Mouse (Mus musculus): ENCODE results near the gene Hoxa9.

Hoxa9 gene

DNA sequence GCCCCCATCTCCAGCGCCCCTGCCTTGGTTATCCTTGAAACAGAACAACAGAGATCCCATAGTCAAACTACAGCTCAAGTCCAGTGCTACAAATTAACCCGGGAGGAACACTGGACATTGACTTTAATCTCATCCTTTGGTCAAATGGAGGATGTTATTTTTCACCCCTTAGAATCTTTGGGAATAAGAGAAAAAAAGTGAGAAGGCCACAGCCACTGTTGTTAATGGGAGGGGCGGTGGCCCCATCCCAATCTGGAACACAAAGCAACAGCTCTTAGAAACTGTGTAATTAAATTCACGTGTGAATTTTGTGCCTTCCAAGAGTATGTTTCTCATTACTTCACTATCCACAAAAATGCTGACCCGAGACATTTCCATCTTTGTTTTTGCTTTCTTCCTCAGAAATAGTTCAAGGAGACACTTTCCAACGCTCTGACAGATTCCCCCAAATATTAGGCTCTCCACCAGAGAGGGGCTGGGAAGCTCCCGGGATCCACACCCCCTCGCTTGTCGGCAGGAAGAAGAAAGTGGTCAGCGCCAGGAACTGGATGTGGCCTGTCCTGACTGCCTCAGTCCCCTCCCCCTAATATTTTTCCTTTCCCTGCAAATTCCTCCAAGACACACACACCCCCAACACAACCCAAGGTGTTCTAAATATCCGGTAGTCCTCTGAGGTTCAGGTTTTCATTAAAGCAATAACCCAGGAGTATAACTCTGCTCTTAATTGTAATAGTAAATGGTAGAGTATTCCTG lies 3.2 kb downstream of the Hoxa9 start:
- DNase-seq, result no peak

GRCm38 (mm10) chr6:52226569-52227257 lies 4.2 kb downstream of the Hoxa9 start:
- DNase-seq, result no peak

DNA sequence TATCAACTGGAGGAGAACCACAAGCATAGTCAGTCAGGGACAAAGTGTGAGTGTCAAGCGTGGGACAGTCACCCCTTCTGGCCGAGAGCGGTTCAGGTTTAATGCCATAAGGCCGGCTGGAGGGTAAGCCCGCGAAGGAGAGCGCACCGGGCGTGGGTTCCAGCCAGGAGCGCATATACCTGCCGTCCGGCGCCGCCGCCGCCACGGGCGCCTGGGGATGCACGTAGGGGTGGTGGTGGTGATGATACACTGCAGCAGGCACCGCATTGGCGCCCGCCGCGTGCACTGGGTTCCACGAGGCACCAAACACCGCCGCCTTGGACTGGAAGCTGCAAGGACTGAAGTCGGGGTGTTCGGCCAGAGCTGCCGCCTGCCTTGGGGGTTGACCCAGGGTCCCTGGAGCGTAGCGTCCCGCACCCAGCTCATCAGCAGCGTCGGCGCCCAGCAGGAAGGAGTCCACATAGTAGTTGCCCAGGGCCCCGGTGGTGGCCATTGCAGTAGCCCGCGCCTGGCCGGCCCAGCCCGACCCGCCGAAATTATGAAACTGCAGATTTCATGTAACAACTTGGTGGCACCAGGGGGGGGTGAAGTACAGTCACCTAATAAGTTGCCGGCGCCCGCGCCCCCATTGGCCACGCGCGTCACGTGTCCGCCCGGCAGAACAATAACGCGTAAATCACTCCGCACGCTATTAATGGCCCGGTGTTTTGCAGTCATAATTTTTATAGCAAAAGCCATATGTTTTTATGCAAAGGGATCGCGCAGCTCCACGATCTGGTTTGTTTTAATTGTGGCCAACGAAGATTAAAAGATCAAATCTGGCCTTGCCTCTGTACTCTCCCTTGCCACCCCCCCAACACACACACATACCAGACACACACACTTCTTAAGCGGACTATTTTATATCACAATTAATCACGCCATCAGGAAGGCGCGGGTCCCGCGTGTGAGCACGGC lies 5.0 kb downstream of the Hoxa9 start:
- DNase-seq, result no peak

- no peak for DNase-seq
These were observed 5.8 kb downstream of the Hoxa9 start for GRCm38 (mm10) chr6:52224895-52225611.

- DNase-seq, result no peak
These were observed 6.7 kb downstream of the Hoxa9 start for GRCm38 (mm10) chr6:52223939-52224760.

- no peak for DNase-seq
These were observed 8.2 kb downstream of the Hoxa9 start for GRCm38 (mm10) chr6:52222729-52223128.

DNA sequence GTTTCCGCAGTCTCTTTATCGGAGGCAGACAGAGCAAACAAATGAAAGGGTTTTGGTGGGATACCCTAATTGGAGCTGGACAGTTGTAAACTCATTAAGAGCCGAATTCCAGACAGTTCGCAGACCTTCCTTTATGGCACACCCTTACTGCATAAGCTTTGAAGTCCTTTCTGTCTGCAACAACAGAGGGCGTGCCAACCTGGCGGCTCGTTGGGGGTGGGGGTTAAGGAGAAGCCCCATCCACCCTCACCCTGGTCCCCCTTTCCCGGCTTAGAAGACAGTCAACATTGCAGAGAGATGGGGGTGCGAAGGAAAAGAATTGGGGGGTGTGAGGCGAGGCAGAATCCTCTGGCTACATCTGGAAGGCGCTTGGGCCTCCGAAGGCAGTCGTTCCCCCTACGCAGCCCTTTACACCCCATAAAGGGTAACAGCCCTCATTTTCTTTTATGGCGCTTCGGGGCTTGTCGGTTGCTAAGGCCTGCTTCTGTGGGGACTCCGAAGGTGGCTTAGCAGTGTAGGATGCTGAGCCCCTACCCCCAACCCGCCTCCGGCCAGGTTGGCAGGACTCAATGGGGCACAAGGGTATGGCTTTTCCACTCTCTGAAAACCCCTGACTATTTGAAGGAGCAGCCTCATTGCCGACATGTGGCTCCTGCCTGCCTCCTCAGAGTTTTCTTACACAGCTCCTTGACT lies 8.8 kb downstream of the Hoxa9 start:
- DNase-seq, result no peak

GRCm38 (mm10) chr6:52221337-52221992 lies 9.4 kb downstream of the Hoxa9 start, which contains the start of gene Hoxa7:
Gene Hoxa7, minus strand, starts transcription at chr6:52221854.
- DNase-seq, result peak; percentile 54

DNA sequence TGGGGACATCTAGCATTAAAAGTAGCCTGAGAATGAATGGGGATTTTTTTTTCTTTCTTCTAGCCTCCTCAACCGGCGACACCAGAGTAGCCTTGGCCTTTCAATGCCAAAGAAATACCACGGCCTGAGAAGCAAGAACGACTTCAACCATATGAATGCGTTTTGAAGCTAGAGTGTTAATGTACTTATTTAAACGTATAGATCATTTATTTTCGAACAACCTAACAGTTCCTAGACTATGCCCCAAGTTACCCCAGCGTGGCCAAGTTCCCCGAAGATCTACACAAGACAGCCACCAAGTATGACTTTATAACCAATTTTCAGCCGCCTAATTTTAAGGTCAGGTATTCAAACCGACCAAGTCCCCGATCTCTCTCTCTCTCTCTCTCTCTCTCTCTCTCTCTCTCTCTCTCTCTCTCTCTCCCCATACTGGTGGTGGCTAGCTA lies 10.0 kb downstream of the Hoxa9 start:
- DNase-seq, result no peak

DNA sequence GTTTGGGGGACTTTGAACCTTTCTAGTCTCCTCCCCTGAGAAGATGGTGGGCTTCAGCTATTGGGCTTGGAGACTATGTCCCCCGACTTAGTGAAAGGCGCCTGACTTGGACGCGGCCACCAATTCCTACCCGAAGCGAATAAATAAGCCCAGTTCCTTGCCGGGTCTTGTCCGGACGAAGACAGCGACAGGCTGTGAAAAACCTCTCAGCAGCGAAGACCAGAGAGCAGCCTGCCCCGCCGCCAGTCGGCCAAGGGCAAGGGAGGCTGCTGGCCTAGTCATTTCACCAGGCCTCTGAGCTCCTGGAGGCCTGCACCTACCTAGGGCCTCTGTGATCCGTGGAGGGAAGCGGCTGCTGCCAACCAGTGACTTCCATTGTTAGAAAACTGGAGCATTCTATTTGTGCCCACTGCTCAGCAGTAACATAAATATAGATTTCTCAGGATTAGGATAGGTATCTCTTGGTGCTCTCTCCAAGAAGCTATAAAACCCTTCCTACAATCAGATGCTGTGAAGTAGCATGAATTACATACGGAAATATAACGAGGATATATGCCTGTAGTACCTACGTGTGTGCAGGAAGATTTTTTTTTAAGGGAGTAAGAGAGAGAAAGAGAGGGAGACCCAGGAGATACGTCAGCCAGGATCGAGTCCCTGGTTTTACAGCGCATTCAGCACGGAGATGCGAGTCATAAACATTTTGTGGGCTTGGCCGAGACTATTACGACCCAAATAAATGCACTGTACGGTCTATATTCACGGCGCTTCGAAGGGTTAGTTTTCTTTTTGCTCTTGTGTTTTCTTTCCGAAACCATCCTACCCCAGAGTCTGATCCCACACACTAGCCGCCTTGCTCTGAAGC lies 10.7 kb downstream of the Hoxa9 start:
- no peak for DNase-seq

DNA sequence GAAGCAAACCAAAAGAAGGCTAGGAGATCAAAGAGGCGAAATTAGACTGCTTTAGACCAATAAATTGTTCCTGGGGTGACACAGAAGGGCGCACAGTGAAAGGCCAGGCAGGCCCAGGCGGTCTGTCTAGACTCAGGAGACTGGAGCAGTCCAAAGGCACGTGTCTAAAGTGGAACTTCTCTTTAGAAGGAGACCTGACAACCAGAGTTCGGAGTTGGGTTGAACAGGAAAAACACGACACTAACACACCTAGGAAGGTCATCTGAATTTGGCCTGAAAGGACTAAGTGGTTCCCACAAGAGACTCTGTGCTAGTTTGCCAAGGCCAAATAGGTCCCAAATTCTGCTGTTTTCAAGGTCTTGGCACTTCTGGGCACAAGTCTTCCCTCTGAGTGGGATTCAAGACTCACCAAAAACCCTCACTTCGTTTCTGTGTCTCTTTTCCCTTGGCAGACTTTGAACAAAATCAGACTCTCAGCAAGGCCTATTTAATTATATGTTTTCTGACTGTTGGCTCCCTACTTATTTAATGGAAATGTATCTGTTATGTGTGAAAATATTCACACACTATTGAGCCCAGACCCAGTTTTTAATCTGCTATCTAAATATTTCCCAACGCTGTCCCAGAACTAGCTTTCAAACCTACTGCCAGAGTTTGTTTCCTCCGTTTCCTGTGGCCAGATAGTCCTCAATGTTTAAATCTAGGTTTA lies 11.5 kb downstream of the Hoxa9 start:
- no peak for DNase-seq

DNA sequence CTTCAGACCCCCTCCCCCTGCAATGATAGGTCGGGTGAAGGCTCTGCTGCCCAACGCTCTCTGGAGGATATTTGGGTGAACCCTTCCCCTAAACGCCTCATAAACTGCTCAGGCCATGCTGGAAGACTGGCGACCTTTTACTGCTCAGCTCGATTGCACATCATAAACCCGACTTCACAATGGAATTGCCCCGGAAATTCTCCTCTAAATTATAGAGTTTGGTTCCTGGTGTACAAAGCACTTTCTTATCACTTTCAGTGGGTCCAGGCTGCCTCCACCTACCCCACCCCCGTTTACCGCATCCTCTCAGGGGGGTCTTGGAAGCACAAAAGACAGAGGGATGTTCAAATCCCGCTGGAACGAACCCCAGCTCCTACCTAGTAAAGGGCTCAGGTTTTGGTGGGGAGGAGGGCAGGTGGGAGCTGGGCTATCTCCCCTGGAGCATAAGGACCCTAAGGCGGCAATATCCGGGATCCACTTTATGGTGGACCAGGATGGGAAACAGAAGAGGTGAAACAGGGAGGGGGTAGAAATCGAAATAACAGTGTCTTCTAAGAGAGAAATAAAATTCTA lies 12.2 kb downstream of the Hoxa9 start:
- no peak for DNase-seq

- DNase-seq, result no peak
These were observed 12.8 kb downstream of the Hoxa9 start for GRCm38 (mm10) chr6:52217895-52218642.

GRCm38 (mm10) chr6:52217459-52217768 lies 13.5 kb downstream of the Hoxa9 start:
- no peak for DNase-seq

GRCm38 (mm10) chr6:52216691-52217458 lies 14.0 kb downstream of the Hoxa9 start:
- DNase-seq, result no peak

- DNase-seq, result no peak
These were observed 14.9 kb downstream of the Hoxa9 start for GRCm38 (mm10) chr6:52215771-52216535.

Data from layer of hippocampus, adult 9-11 months (tissue).